Mouse (Mus musculus) urinary bladder, postnatal 14 days (tissue): ENCODE data around the gene C1ql1.
"Not testable (repeated sequence)": the region's sequence is repeated elsewhere in the genome, so short reads cannot be mapped to it uniquely, and the experiment has no call there.

Experiments
- DNase-seq: peaks from one replicate; pipeline ENCODE4 v3.0.0; 2021; ENCODE audit warnings: low spot score

The C1ql1 gene

GRCm38 (mm10) chr11:102946265-102946991 lies at the start of gene C1ql1:
TSS of gene C1ql1 (minus strand) at chr11:102946688.
- DNase-seq, result peak; percentile 89

DNA sequence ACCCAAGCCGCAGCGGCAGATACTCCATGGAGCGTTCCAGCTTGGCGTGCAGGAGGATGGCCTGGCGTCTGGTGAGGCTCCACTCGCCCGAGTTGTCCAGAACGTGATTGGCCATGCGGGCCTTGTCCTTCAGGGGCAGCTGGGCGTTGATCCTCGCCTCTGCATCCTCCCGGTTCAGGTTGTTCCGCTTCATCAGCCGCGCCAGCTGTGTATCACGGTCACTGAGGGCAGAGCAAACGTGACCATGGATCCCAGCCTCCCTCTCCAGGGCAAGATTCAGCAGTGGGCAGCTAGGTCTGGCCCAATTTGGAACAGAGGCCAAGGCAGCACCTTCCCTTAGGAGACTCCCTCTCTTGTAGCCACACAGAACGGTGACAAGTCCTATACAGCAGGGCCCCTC lies 48.5 kb upstream of the C1ql1 start:
- no peak for DNase-seq

GRCm38 (mm10) chr11:102993420-102994029 lies 47.0 kb upstream of the C1ql1 start:
- no peak for DNase-seq

DNA sequence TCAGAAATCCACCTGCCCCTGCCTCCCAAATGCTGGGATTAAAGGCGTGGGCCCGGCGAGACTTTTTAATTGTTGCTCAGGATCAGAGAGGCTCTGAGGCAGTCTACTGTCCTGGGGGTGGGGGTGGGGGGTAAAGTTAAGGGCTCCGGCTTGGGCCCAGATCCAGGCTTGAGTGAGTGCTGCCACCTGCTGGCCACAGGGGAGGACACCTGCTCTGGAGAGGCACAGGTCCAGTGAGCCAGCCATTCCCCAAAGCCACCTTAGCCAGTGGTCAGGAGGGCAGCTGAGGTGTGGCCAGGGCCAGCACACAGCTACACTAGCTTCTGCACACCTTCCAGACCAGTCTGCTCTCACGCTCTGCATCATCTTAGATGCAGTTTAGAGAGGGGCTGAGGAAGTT lies 46.5 kb upstream of the C1ql1 start:
- peak; percentile 75 for DNase-seq

DNA sequence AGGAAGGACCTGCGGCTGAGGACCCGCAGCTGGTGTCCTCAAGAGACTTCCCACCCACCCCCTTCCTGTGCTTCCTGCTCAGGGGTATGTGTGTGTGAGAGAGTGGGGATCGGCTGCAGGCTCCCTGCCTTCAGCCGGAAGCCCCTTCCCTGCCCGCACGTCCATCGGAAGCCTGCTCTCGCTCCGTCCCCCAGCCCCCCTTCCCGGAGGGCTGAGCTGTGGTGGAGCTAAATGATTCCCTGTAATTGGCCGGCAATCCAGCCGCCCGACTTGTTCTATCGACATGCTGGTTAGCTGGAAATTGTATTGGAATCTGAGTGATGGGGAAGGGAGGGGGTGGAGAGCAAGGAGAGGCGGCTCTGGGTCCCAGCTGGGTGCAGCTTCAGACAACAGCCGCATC lies 45.2 kb upstream of the C1ql1 start:
- no peak for DNase-seq

GRCm38 (mm10) chr11:102990152-102990663 lies 43.7 kb upstream of the C1ql1 start:
- peak; percentile 38 for DNase-seq

- no peak for DNase-seq
Observed at GRCm38 (mm10) chr11:102989641-102990151, 43.2 kb upstream of the C1ql1 start.

GRCm38 (mm10) chr11:102985160-102985559 lies 38.7 kb upstream of the C1ql1 start:
- DNase-seq, result no peak

- DNase-seq, result no peak
Observed at GRCm38 (mm10) chr11:102984615-102985014, 38.1 kb upstream of the C1ql1 start.

DNA sequence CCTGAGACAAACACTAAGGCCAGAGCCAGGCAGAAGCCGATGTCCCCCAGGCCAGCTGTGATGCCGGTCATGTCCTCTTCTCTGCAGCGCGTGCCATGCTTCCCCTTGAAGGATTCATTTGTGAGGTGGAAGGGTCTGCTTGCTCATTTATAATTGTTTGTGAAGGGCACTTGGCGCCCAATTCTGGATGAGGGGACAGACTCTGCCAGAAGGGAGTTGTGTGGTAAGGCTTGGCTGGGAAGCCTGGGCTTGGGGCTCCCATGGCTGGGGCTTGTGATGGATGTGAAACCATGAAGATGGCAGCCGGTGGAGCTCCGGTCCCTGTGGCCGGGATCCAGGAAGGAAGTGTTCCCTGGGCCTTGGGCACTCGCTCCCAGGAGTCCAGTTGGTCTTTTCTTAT lies 37.6 kb upstream of the C1ql1 start:
- no peak for DNase-seq

- no peak for DNase-seq
Observed at GRCm38 (mm10) chr11:102981151-102981890, 34.8 kb upstream of the C1ql1 start.

DNA sequence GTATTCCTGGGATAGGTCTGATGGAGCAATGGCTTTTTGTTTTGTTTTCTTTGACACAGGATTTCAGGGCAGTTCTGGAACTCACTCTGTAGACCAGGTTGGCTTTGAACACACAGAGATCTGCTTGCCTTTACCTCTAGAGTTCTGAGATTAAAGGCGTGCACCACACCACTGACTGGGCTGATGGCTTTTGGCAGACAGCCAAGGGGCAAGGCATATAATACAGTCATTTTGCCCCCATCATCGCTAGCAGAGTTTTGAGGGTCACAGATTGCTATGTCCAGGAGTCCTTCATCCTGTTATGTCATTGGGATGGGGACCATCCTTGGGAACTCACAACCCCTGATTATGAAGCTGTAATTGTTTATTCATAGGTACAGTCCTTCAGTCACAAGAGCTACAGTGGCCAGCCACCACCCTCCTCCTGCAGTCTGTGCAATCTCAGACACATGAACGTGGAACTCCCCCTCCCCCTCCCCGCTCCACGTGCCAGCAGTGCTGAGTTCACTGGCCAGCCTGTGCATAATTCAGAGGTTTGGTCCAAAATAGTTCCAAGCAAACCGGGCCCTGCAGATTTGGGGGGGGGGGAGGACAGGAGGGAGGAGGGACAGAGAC lies 31.7 kb upstream of the C1ql1 start:
- no peak for DNase-seq

DNA sequence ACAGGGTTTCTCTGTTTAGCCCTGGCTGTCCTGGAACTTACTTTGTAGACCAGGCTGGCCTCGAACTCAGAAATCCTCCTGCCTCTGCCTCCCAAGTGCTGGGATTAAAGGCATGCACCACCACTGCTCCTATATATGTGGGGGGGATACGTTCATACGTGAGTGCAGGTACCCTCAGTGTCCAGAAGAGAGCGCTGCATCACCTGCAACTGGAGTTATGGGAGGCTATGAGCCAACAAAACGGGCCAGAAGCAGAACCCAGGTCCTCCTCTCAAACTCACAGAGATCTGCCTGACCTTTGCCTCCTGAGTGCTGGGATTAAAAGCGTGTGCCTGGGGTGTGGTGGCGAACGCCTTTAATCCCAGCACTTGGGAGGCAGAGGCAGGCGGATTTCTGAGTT lies 29.5 kb upstream of the C1ql1 start:
- DNase-seq, result not testable (repeated sequence)

DNA sequence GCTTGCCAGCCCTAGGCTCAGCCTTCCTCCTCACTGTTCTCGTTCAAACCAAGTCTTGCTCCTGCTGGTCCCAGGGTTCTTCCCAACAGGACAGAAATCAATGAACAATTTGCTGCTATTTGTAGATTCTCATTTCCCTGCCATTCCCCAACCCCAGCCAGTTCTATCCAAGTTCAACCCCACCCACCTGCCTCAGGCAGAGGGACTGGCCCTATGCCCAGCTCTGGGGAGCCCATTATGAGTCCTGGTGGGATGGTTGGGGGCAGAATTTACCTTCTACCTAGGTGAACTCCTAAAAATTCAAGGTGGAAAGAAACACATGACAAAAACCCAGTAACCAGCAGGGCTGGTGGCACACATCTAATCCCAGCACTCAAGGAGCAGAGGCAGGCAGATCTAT lies 25.8 kb upstream of the C1ql1 start:
- DNase-seq, result no peak

DNA sequence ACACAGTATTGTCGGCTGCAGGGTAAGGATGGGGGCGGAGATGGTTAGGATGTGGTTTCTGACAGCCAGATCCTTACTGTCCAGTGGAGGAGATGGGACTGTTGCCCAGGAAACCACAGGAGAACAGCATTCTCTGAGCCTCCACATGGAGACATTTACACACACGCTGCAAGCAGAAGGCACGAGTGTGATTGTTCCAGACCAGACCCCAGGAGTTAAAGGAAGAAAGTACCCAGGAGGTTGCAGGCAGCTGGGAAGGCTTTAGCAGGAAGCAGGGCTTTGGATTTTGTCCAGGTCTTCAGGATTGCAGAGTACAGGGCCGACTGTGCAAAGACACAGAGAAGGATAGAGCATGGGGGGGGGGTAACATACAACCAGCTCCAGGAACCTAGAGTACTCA lies 25.1 kb upstream of the C1ql1 start:
- no peak for DNase-seq

DNA sequence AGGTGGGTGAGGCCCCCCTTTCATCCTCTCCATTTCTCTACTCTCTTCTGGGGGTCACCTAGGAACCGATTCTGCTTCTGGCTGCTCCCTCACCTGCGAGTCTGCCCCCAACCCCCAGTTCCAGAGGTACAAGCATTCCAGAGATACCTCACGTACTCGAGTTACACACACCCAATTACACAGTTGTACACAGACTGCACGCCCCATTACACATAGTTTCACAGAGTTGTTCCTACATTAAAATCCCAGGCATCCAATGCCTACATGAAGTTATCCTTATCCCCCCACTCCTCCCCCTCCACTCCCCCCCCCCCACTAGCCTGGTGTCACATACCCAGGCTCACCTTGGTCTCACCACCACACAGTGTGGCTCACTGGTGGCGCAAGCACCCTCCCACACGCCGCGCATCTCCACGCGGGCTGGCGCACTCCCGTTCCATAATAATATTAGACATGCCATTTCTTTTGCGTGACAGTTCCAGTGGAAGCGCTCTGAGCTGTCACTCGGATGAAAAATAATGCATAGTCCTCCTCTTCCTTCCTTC lies 18.1 kb upstream of the C1ql1 start:
- no peak for DNase-seq

DNA sequence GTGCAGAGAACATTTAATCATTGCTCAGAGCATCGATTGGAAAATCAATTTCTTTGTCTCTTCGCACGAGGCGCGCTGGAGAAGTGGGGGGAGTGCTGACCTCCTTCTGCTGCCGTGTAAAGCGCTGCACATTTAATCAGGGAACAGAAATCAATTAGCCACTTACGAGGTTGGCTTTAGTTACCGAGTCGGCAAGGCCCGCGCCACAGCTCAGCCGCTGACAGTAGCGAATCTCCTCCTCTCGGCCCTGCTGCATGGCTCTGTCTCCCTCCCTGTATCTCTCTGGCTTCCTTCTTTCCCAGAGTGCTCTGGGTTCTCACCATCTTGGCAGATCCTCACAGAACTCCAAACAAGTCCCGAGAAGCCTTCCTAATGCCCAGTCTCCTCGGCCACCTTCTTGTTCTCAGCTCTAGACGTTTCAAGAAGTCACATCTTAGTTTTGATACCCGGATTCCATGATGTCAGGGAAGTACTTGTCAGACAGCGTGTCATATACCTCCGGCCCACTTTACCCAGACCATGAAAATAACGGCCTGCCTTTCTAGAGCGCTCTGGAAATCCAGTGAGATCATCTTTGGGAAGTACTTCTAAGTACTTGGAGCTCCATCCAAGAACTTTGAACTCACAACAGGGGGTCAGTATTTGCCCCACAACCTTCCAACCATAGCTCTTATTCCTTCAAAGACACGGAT lies 17.5 kb upstream of the C1ql1 start:
- no peak for DNase-seq

DNA sequence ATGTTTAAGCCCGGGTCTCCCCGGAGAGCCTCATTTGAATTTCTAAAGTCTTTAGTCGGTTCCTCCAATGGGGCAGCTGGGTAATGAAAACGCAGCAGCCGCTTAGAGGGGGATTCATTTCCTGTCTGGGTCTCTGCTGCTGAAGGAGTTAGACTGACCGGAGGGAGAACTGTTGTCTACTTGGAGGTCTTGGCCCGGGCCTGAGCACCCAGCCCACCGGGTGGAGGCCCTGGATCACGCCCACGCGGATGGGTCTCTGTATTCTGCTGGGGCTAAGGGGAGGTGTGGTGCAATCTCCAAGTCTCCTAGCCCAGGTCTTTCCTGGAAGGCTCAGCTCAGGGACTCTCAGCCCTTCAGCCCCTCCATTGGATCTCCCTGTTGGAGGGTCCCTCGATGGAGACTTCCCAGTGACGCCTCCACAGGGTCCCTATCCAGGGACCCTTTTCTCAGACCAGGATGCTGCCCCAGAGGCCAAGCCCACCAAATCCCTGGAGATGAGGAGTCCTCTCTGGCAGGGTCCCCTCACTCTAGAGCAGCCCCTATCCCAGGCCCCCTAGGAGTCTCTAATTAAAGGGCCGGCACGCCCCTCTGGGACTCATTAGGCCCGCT lies 16.9 kb upstream of the C1ql1 start:
- DNase-seq, result no peak

- DNase-seq, result no peak
Observed at GRCm38 (mm10) chr11:102962861-102963245, 16.4 kb upstream of the C1ql1 start.

GRCm38 (mm10) chr11:102961082-102961481 lies 14.6 kb upstream of the C1ql1 start:
- DNase-seq, result no peak

GRCm38 (mm10) chr11:102958870-102959269 lies 12.4 kb upstream of the C1ql1 start:
- DNase-seq, result no peak
